Mouse (Mus musculus) gonadal fat pad, adult 2 months (tissue): Measurements from ENCODE around the gene Spin1. TPM values are rescaled to one million over a fixed set of nuclear protein-coding genes. Genes with fewer than 3 reads are reported as not detected.
"Not testable (repeated sequence)": the region's sequence is repeated elsewhere in the genome, so short reads cannot be mapped to it uniquely, and the experiment has no call there.

ENCODE experiments used
- DNase-seq: peaks from one replicate; pipeline ENCODE4 v3.0.0-alpha.2; 2012; ENCODE audit warnings: low read depth
- polyA plus RNA-seq: library from polyadenylated mRNA; depleted of rRNA; stranded (reverse); fragments of >200 nt; gene quantifications from 2 replicates; pipeline ENCODE4 v1.2.3, GENCODE M21; 2012; rRNA removed

Spin1 gene
- polyA plus RNA-seq = 26.5 and 32.6 TPM in 2 replicates

DNA sequence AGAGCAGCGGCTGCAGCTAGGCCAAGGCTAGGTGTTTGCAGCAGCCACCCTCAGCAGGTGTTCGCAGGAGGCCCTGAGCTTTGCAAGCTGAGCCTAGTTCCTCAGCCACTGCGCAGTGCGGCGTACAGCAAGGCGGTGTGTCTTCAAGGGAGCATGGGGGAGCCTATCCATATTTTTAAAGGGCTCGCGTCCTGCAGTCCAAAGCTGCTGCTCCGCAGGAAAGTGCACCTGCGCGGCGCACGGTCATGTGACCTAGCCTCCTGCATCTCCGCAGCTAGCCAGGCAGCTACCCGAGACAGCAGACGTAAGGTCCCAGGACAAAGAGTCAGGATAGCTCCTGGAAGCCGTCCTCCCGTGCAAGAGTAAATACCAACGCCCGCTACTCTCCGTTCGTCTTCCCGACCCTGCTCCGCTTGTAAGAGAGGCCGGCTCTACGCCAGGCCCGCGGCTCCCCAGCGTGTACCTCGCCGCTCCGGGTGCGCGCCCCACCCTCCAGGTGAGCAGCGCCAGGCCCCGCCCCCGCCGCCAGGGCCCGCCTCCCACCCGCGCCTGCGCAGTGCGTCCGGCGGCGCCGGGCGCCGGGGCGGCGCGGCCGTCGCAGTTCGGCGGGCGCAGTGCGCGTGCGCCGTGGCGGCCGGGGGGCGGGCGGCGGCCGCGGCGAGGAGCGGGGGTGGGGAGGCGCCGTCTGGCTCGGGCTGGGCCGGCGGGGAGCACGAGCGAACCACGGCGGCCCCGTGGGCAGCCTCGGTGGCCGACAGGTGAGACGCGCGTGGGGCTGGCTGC, at the start of gene Spin1:
Gene Spin1, plus strand, starts transcription at position 648 of the 783 bp plus-strand sequence.
- DNase-seq = no peak

DNA sequence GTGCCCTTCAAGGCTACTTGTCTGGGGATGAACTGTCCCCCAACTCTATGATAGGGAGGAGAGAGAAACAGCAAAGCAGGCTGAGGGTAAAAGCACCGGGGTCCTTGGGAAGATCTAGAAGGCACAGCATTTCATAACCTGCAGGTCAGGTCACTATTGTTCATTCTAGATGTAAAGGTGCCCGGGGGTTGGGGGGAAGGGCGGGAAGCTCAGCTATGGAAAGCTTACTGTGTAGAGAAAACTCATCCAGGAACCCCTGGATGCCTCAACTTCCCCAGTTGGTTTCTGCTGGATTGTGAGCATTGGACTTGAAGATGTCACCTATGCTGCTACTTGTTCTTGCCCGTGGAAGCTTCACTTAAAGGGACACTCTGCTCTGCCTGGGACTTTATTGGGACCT, 49.7 kb upstream of the Spin1 start:
- no peak for DNase-seq

DNA sequence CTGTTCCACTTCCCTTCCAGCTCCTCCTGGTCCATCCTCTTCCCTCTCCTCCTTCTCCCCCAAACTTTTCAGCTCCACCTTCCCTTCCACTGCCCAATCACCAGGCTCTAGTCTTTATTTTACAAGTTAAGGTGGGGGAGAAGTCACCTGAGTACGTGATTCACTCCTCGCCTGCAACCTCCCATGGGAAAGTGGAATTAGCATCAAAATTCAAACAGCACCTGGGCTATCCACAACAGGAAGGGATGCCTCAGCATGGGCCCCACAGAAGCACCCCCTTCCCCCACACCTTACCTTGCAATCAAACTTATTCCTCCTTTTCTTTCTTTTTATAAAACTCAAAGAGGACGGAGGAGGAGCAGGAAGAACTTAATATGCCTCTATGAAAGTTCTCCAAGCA, 48.3 kb upstream of the Spin1 start:
- no peak for DNase-seq

DNA sequence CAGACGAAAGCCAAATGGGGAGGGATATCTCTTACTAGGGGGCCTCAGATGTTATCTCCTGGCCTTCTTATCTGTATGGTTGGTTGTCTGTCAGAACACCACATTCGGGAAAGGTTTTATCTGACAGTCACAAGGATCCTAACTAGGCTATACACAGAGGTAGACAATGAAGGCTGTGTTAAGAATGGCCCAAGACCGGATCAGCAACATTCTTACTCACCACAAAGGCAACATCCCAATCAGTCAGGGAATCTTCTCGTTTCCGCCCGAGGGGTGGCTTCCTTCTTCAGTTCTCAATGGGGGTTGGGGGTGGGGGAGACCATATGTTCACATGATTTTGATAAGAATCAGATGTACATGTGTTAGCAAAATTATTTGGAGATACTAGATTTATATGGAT, 37.7 kb upstream of the Spin1 start:
- DNase-seq = peak; percentile 69

DNA sequence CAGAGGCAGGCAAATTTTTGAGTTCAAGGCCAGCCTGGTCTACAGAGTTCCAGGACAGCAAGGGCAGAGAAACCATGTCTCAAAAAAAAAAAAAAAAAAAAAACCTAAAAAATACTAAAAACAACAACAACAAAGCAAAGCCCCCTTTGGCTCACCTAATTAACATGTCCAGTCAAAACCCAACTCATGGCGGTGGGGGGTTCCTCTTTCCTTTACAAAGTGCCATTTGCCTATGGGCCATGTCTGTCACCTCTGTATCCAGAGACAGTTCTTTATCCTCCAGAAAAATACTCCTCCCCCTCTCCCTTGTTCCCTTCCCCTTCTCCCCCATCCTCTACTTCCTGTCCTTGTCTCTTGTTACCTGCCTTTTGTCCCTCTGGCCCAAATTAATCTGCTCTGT, 37.0 kb upstream of the Spin1 start:
- no peak for DNase-seq

DNA sequence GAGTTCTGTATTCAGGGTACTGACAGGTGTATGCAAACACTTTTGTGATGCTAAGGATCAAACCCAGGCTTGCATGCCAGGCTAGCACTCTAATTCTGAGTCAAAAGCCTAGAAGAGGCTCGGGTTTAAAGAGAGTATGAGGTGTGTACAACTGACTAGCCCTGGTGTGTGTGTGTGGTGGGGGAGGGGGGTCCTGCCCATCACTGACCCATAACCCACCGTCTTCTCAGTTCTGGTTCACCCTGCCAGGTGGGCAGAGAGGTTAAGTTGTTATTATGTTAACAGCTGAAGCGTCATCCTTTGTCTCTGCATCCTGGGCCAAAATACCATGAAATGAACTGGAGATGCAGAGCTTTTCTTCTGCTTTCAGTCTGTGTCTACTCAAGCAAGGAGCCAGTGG, 36.3 kb upstream of the Spin1 start:
- no peak for DNase-seq

DNA sequence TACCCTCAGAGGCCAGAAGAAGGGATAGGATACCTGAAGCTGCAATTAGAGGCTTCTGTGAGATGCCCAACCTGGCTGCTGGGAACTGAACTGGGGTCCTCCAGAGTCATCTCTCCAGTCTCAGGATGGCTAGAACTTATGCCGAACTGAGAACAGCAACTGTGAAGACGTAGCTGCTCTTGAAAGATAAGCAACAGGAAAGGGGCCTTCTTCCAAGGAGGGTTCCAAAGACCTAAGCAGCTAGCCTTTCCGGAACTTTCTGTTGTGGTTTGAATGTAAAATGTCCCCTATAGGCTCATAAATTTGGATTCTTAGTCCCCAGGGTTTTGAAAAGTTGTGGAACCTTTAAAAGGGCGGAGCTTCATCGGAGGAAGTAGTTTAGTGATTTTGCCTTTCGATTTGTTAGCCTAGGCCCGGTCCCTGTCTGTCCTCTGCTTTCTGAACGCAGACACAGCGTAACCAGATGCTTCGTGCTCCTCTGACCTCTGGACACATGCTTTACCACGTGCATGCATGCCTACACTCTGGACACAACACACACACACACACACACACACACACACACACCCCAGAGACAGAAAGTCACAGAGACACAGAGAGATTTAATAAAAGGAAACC, 29.5 kb upstream of the Spin1 start:
- DNase-seq = no peak

DNA sequence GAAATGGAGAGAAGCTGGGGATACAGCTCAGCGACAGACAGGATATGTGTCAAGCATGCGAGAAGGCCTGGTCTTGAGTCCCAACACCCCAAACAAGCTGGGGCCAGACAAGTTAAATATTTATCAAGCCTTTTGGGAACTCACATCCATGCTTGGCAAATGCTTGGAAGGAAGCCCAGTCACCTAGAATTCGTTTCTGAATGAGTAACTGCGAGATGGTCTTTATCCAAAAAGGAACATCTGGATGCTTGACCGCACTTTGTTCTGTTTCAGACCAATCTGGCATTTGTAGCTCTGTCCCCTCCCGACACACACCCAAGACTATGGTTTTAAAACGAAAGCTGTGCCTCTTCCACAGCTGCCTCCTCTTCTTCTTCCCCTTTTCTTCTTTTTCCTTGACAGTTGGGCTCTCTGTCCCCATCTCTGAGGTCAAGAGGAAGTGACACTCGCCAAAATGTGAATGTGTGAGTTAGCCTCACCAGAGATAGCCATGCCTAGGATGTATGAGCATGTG, 28.9 kb upstream of the Spin1 start:
- no peak for DNase-seq

DNA sequence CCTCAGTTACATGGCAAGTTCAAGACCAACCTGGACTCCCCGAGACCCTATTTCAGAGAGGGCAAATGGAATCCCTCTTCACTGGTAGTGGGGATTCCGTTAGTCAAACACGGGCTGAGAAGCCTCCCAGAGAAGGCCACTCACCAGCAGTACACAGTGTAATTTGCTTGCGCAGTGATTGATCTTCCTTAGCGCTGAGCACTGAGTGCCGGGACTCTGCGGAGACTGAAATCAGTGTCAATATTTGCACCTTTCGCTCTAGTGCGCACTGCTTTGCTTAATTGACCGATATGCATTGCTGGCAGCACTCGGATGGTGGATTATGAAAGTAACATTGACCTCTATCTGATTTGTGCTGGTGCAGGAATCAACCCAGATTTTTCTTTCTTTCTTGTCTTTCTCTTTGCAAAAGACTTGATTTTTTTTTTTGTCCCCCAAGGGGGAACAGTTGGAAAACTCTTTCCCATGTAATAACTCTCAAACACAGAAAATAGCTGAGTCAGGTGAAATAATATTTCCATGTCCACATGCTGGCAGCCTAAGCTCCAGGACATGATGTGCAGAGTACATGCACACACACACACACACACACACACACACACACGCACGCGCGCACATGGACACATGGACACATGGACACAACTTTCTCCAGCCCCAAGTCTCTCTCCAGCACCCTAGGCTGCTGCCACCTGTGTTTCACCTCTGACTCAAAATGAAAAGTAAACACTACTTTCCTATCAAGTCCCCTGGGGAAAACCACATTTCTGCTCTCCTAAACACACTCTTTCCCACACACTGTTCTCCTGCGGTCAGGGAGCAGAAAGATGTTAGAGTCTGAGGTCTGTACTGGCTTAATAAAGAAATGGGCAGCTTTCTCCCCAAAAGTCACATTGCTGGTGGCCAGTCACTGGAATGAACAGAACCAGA, 27.5 kb upstream of the Spin1 start:
- DNase-seq = no peak

DNA sequence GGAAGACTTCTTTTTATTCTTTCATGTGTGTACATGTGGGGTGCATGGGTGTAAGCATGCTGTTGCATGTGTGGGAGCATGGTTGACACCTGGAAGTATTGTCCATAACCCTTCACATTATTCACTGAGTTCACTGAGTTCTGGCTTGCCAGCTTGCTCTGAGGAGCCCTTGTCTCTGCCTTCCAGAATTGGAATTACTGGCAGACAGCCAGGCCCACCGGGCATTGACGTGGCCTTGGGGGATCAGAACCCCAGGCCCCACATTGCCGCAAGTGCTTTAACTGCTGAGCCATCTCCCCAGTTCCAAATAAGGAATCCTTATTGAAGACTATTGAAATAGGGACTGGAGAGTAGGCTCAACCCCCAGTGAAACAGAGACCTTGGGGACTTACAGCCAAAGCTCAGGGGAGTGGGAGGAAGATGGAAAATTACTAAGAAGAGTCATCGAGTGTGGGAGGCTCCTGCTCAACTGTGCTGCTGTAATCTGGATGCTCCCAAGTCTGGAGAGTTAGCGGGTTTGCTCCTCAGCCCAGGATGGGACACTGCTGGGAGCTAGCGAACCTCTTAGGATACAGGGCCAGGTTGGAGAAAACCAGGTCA, 26.5 kb upstream of the Spin1 start:
- no peak for DNase-seq

DNA sequence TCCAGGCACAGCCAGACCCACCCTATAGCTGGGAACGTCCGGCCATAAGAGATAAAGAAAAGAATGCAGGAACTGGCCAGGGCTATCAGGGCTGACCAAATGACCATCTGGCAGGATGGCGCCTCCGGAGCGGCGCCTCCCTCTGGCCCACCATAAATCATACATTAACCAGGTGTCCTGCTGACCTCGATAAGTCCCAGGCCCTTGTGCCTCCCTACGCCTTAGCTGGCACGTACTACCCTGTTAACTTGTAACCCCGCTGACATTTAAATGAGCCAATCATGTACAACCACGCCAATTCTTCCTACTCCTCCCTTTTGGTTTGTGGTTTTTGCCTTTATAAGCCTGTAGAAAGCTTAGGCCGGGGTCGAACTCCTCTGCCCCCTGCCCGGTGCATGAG, 24.5 kb upstream of the Spin1 start:
- not testable (repeated sequence) for DNase-seq

DNA sequence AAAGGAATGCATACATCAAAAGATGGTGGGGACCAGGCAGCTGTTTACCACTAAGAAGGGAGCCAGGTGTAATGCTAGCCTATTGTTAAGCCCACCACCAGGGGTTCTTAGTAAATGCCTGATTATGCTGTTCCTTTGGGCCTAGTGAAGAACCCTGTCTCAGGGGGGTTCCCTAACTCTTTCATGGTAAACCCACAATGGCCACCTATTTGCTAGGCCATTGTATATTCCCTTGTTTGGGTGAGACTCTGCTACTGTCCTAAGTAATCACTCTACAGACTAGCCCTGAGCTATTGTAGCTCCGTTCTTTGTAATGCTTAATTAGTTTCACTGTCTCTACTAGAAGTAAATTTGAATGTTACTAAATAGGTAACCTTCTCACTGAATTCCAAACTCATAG, 22.1 kb upstream of the Spin1 start:
- DNase-seq = not testable (repeated sequence)

DNA sequence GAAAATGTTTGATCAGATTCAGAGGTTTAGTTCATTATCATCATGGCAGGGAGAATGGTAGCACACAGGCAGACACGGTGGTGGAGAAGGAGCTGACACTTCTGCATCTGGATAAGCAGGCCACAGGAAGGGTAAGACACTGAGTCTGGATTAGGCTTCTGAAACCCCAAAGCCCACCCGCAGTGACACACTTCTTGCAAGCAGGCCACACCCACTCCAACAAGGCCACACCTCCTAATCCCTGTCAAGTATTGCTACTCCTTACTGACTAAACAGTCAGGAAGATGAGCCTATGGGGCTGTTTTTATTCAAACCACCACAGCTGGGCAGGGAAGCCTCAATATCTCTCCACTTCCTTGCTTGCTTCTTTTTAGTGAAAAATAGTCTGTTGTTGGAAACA, 19.9 kb upstream of the Spin1 start:
- DNase-seq = no peak

DNA sequence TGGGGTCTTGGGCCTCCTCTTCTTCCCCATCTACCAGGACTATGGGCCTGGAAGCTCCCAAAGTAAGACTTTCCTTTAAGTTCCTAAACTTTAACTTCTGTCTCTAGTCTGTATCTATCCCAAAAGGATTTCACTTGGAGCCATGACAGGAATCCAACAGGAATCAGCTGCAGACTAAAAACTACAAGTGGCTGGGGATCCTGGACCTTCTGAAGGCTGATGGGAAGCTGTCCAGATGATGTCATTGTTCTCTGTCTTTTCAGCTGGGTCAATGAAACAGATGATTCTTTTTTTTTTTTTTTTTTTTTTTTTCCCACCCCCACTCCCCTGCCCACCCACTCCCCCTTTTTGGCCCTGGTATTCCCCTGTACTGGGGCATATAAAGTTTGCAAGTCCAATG, 16.4 kb upstream of the Spin1 start:
- DNase-seq = no peak

DNA sequence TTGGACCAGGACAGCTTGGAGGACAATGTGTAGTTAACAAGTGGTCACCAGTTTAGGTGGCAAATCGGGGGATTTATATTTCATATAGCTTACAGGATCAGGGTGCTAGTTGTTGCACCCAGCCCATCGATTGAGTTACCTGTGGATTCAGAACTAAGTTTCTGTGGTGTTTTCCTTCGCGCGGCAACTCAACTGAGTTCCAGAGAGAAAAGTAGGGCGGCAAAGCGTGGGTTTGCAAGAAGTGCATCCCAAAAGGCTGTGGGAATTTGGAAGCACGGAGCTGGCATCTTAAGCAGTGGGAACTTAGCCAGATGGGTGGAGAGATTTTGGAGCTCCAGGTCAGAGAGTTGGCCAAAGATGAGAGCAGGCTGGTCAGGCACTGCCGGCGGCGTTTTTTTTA, 14.7 kb upstream of the Spin1 start:
- DNase-seq = no peak

DNA sequence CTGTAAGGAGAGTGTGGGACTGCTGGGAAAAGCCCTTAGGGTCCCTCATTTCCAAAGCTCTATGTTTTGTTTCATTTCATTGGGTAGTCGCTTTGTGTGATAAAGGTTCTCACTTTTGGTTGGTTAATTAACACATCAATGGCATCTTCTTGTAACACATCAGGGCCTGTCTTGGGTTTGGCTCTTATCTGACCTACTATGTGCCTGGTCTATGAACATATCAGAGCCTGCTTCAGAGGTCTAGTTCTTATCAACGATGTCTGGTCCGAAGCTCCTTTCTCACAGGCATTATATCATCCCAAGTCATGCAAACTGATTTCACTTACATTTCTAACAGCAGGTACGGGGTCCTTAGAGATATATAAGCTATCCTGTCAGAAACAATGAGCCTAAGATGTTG, 13.4 kb upstream of the Spin1 start:
- no peak for DNase-seq

DNA sequence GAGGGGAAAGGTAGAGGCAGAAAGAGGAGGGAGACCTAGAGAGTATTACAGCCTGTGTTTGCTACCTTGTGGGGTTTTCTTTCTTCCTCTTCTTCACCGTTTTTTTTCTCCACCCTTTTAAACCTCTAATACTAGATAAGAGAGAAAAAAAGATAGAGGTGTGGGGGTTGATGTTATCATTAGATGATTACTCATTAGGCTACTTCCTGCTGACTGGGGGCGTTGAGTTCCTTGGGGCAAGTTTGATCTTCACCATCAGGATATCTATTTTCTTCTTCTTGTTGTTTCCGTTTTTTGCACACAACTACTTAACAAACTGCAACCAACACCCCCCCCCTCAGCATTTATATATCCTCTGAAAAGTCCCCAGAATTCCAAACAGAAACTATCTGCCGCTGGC, 12.5 kb upstream of the Spin1 start:
- DNase-seq = no peak

DNA sequence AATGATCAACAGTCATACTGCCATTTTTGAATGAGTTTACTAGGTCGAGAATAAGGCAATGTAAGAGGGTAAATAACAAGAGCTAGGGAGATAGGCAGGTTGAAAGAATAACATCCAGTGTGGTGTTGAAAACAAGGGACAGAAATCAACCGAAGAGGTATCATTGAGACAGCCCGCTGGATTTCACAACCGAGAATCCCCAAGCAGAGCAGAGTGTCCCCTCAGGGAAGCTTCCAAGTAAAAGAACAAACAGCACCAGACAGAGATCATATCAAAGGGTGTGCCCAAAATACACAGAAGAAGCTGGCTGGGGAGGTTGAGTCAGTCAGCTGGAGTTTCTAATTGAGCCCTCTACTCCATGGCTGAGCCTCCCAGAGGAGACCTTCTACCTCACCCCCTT, 11.6 kb upstream of the Spin1 start:
- DNase-seq = peak; percentile 72

DNA sequence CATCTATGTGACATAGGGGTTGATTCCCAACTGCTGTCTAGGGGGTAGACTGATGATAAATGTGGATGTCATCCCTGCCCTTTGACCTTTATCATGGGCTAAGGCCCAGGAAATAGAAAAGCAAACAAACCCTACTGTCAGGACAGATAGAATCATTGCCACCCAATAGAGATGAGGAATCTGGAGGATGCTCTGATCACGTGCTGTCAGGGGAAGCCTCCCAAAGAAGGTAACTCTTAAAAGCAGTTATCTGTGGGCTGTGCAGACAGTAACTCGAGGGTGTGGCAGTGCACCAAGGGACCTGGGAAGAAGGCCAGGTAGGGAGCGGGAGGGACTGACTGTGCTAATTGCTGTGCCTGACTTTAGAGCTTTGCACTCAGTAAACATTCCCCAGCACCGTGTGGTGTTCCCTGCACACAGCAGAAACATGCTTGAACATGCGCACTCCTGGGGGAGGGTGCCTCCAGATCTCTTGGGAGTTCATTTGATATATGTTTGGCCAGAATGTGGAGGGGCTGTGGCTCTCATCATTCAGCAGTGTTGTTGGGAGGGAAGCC, 10.5 kb upstream of the Spin1 start:
- DNase-seq = peak; percentile 61

DNA sequence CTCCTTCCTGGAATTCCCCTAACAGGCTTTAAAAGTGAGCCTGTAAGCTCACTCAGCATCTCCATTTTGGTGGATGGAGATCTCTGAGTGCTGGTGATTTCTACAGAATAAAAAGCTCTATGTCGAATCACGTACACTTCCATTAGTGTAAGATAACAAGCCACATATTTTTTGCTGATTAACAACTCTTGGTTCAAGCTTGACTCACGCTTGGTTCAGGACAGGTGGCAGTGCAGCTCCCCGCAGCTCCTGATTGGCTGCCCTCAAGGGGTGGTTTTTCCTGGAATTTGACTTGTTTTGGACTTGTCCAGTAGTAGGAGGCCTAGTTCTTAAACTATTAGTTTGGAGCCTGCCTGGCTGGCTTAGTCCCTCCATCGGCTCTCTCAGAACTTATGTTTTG, 7.2 kb upstream of the Spin1 start:
- DNase-seq = no peak

DNA sequence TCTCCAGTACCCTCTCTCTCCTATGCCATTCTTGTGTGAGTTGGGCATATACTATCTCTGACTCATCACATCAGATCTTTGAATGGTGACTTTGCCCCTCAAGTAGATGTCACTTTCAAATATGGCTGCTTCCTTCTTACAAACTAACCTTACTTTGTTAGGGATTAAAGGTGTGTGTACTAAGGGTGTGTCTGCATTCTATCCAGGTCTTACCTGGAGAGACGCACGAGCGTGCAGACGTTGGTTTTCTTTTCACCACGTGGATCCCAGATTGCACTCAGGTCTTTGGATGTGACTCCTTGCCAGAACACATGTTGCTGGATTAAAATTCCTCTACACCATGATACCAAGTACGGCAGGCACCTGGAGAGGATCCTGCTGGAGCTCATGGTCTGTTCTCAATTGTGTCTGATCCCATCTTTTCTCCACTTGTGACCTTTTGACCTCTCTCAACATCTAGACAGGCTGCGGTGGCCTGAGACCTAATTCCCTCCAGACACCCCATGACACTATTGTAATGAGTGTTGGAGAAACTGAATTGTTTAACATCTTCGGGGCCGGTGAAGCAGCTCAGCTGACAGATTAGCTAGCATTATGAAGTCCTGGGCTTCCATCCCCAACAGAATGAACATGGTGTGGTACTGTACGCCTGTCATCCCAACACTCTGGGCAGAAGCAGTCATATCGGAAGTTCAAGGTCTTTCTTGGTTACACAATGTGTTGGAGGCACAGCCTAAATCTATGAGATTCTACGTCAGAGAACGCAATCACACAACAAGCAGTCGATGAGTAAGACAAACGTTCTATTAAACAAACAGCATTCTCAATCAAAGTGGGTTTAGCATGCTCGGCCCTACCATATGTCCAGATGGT, 6.1 kb upstream of the Spin1 start:
- DNase-seq = no peak
